In genomic region chr5:84414931-84415431, GRCm38 (mm10) we compare ENCODE assay signal across 7 mouse cellular contexts. TPM values are rescaled to one million over a fixed set of nuclear protein-coding genes. Genes with fewer than 3 reads are reported as not detected.
DNase-seq lines count a peak whose midpoint lies in the region; ATAC-seq and TF ChIP-seq lines count a peak whose summit lies in the region.

No protein-coding gene starts in this region.

- peak; percentile 22 to 33 for DNase-seq in layer of hippocampus, postnatal 10 days (ENCODE audit: low spot score in 2 of 2)
- peak; percentile 14 for DNase-seq in neural tube, embryonic 11.5 days (ENCODE audit: low spot score)
- no peak for DNase-seq in thymus, postnatal 4 days
- DNase-seq in gastrocnemius, adult 18-20 months (ENCODE audit: low spot score): no peak
- no peak for DNase-seq in thymus, postnatal 25 days

- peaks cover 2% of the 10 kb centered on the region; the same call in 1 of the 2 replicates for H3K4me1 ChIP-seq in cortical plate, adult 2 months (ENCODE audit: control insufficient read depth, insufficient read depth, low read length)
- peaks cover 10% of the 10 kb centered on the region for H3K4me1 ChIP-seq in embryonic facial prominence, embryonic 15.5 days
- 0 out of 2 replicates have a peak, but pooled peaks cover 2% of the 10 kb centered on the region for H3K4me1 ChIP-seq in neural tube, embryonic 11.5 days (ENCODE audit: control insufficient read depth, insufficient read depth, low read length)

- TF ChIP-seq POLR2A in cortical plate, adult 2 months (IDR thresholded peaks at IDR 0.05; ENCODE audit: extremely low read depth, insufficient read depth, low read length): peak; percentile 28; the same call in 1 of the 2 replicates

- no peak overlapping the region for H3K9ac ChIP-seq in embryonic facial prominence, embryonic 15.5 days
- H3K9ac ChIP-seq in neural tube, embryonic 11.5 days (ENCODE audit: low read length): peak overlapping the region; percentile 57

- peak overlapping the region; percentile 92 for H3K4me3 ChIP-seq in cortical plate, adult 2 months (ENCODE audit: insufficient read depth, low read length)
- H3K4me3 ChIP-seq in embryonic facial prominence, embryonic 15.5 days (replicated peaks): peak overlapping the region; percentile 56
- peak overlapping the region; percentile 61 for H3K4me3 ChIP-seq in neural tube, embryonic 11.5 days (ENCODE audit: low read depth, low read length)

- no peaks in the 10 kb centered on the region for H3K9me3 ChIP-seq in embryonic facial prominence, embryonic 15.5 days (replicated peaks)
- H3K9me3 ChIP-seq in neural tube, embryonic 11.5 days (ENCODE audit: control insufficient read depth, low read length): no peaks in the 10 kb centered on the region

- peaks cover 26% of the 10 kb centered on the region for H3K27me3 ChIP-seq in embryonic facial prominence, embryonic 15.5 days
- peaks cover 12% of the 10 kb centered on the region; the same call in 1 of the 2 replicates for H3K27me3 ChIP-seq in neural tube, embryonic 11.5 days (ENCODE audit: control insufficient read depth, insufficient read depth, low read length)

- H3K27ac ChIP-seq in cortical plate, adult 2 months (ENCODE audit: insufficient read depth, low read length): peak overlapping the region; percentile 75
- H3K27ac ChIP-seq in embryonic facial prominence, embryonic 15.5 days (replicated peaks): no peak overlapping the region
- no peak overlapping the region for H3K27ac ChIP-seq in neural tube, embryonic 11.5 days (ENCODE audit: low read depth, low read length)

- WGBS in embryonic facial prominence, embryonic 15.5 days: 16% methylated on average over 8 of the region's 8 CpGs
- 2% methylated on average over 8 of the region's 8 CpGs for WGBS in neural tube, embryonic 11.5 days

- ATAC-seq in embryonic facial prominence, embryonic 15.5 days (ENCODE audit: insufficient number of reproducible peaks, low FRiP score, low TSS enrichment, low read depth): no peak
- no peak for ATAC-seq in neural tube, embryonic 11.5 days (ENCODE audit: insufficient read depth, low FRiP score, low TSS enrichment)

- H3K4me2 ChIP-seq in embryonic facial prominence, embryonic 15.5 days (replicated peaks): peak overlapping the region; percentile 96
- peak overlapping the region; percentile 84 for H3K4me2 ChIP-seq in neural tube, embryonic 11.5 days (ENCODE audit: low read depth)

- TF ChIP-seq CTCF in cortical plate, adult 2 months (IDR thresholded peaks at IDR 0.05; ENCODE audit: extremely low read depth, insufficient read depth, low read length): no peak

- H3K36me3 ChIP-seq in embryonic facial prominence, embryonic 15.5 days: no peaks in the 10 kb centered on the region
- H3K36me3 ChIP-seq in neural tube, embryonic 11.5 days (ENCODE audit: control insufficient read depth, insufficient read depth, low read length): no peaks in the 10 kb centered on the region

RNA-seq across cellular contexts. Expression of gene Epha5, which starts 2.2 kb away (rescaled TPM):
- polyA plus RNA-seq in cortical plate, adult 2 months (2012; rRNA removed): 31.6 and 36.9 TPM in 2 replicates
- polyA plus RNA-seq in embryonic facial prominence, embryonic 15.5 days (2015; fragmentation: Nextera tagmentation; extraction: Ambion mirVana): 5.5 and 5.6 TPM in 2 replicates
- total RNA-seq in layer of hippocampus, postnatal 10 days (2021): 100 to 1,000 TPM; 212 to 248 TPM
- polyA plus RNA-seq in neural tube, embryonic 11.5 days (2014; fragmentation: Nextera tagmentation; extraction: Ambion mirVana): 22.9 and 25.5 TPM in 2 replicates
- not detected for total RNA-seq in gastrocnemius, adult 18-20 months (2021)

Comparison
In these comparisons a context has a peak if more than half of its experiments do, and no peak if none do; other contexts are left out.
1. DNase-seq: peak in layer of hippocampus, postnatal 10 days (2 of 2) and neural tube, embryonic 11.5 days (single experiment); none in thymus, postnatal 4 days (single experiment), gastrocnemius, adult 18-20 months (single experiment) and thymus, postnatal 25 days (single experiment).
2. Peak in every context shown above with its lines, with median percentiles within 50 percentile points of each other: H3K4me3 ChIP-seq.